Mouse (Mus musculus): ENCODE measurements at regions not wholly inside any gene's neighbourhood (a gene's known extent, or its start where the extent isn't known, plus 50 kb on each side); places are given as distances from the start of the nearest gene placed in this dataset.

DNA sequence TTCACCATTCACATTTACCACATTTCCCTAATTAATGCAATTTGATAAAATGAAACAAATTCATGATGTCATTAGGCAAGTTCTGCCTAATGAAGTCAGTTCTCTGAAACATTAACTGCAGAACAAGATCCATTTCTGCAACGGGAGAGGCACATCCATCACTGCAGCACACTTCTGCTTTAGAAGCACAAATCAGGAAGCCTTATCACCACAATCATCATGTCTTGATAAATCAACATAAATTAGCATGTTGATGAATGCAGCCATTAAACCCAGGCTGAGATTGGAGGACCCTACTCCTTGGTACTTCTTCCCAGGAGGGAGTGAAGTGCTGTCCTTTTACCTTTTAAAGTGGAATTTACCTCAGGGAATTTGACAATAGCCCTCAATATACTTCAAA lies 1195.4 kb downstream of the Defb40 start:
- no peaks in the 10 kb centered on the region for H3K36me3 ChIP-seq (ENCODE audit: control insufficient read depth, insufficient read depth, low read length)
- DNase-seq, result no peak
- H3K79me2 ChIP-seq (replicated peaks; ENCODE audit: control insufficient read depth, insufficient read depth, low read length), result no peaks in the 10 kb centered on the region
- no peak for TF ChIP-seq CTCF (IDR thresholded peaks at IDR 0.05)
- no peak for TF ChIP-seq EP300 (IDR thresholded peaks at IDR 0.05; ENCODE audit: insufficient read depth, low read depth, low read length)
- no peak for TF ChIP-seq POLR2A (IDR thresholded peaks at IDR 0.05; ENCODE audit: insufficient read depth, low read depth, low read length)
- H3K27ac ChIP-seq, result no peak overlapping the region
- no peaks in the 10 kb centered on the region for H3K27me3 ChIP-seq (ENCODE audit: control insufficient read depth, insufficient read depth, low read length)
- intact Hi-C loops (cut with DNase I), result no loop called here
- 78% methylated on average over 1 of the region's 1 CpGs for WGBS
- no peak overlapping the region for H3K4me3 ChIP-seq
- no peak overlapping the region for H3K9ac ChIP-seq (ENCODE audit: low read depth, low read length)
- H3K4me1 ChIP-seq (ENCODE audit: control insufficient read depth, insufficient read depth, low read length), result no peaks in the 10 kb centered on the region

- no peak overlapping the region for H3K27ac ChIP-seq
- H3K27me3 ChIP-seq (ENCODE audit: control insufficient read depth, insufficient read depth, low read length), result no peaks in the 10 kb centered on the region
- WGBS, result 70% methylated on average over 2 of the region's 2 CpGs
- H3K4me1 ChIP-seq (ENCODE audit: control insufficient read depth, insufficient read depth, low read length), result no peaks in the 10 kb centered on the region
- H3K79me2 ChIP-seq (replicated peaks; ENCODE audit: control insufficient read depth, insufficient read depth, low read length), result no peaks in the 10 kb centered on the region
- no peak overlapping the region for H3K4me3 ChIP-seq
- no peak for DNase-seq
- no peak overlapping the region for H3K9ac ChIP-seq (ENCODE audit: low read depth, low read length)
- intact Hi-C loops (cut with DNase I), result no loop called here
- H3K36me3 ChIP-seq (ENCODE audit: control insufficient read depth, insufficient read depth, low read length), result no peaks in the 10 kb centered on the region
- no peak for TF ChIP-seq POLR2A (IDR thresholded peaks at IDR 0.05; ENCODE audit: insufficient read depth, low read depth, low read length)
These were observed 1196.3 kb downstream of the Defb40 start for GRCm38 (mm10) chr8:17781559-17782283.

DNA sequence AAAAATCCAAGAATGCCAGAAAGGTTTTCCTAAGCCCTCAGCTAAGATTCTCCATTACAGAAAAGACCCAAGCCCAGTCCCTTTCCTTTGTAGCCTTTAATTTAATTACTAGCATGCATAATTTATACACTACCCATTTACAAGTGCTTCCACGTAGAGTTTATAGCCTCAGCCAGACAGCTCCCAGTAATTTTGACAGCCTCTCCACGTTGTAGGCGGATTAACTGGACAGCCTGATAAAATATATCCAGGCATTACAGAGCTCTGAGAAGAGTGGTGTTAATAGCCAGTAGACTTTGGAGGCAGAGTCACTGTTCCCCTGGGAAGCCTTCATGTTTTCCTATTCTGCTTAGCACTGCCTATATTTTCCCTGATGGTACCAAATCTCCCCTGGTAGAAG lies 1202.6 kb downstream of the Defb40 start:
- no peaks in the 10 kb centered on the region for H3K79me2 ChIP-seq (replicated peaks; ENCODE audit: control insufficient read depth, insufficient read depth, low read length)
- H3K4me3 ChIP-seq, result no peak overlapping the region
- intact Hi-C loops (cut with DNase I), result no loop called here
- no peak overlapping the region for H3K9ac ChIP-seq (ENCODE audit: low read depth, low read length)
- H3K27me3 ChIP-seq (ENCODE audit: control insufficient read depth, insufficient read depth, low read length), result no peaks in the 10 kb centered on the region
- DNase-seq, result no peak
- WGBS, result 44% methylated on average over 3 of the region's 3 CpGs
- no peaks in the 10 kb centered on the region for H3K36me3 ChIP-seq (ENCODE audit: control insufficient read depth, insufficient read depth, low read length)
- no peak overlapping the region for H3K27ac ChIP-seq
- TF ChIP-seq CTCF (IDR thresholded peaks at IDR 0.05) (no peak), EP300 (IDR thresholded peaks at IDR 0.05; ENCODE audit: insufficient read depth, low read depth, low read length) (no peak), POLR2A (IDR thresholded peaks at IDR 0.05; ENCODE audit: insufficient read depth, low read depth, low read length) (no peak)
- H3K4me1 ChIP-seq (ENCODE audit: control insufficient read depth, insufficient read depth, low read length), result no peaks in the 10 kb centered on the region

DNA sequence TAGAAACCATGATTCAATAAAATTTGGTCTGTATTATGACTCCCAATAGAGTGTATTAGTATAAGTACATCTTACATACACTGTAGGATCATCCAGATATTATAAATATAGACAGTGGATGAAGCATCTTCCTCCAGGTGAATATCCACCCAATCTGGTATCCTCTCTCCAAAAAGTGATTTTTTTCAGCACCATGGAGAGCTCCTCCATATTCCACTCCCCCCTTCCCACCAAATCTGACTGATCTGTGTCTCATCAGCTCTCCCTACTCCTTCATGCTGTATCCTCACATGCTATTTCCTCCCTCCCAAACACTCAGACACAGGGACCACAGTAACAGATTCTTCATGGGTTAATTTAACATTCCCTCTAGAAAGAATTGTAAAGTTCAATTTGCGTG lies 1204.7 kb downstream of the Defb40 start:
- Histone ChIP-seq H3K4me3 (no peak overlapping the region), H3K79me2 (replicated peaks; ENCODE audit: control insufficient read depth, insufficient read depth, low read length) (no peaks in the 10 kb centered on the region), H3K27ac (no peak overlapping the region), H3K4me1 (ENCODE audit: control insufficient read depth, insufficient read depth, low read length) (no peaks in the 10 kb centered on the region), H3K27me3 (ENCODE audit: control insufficient read depth, insufficient read depth, low read length) (no peaks in the 10 kb centered on the region), H3K36me3 (ENCODE audit: control insufficient read depth, insufficient read depth, low read length) (no peaks in the 10 kb centered on the region), H3K9ac (ENCODE audit: low read depth, low read length) (no peak overlapping the region)
- TF ChIP-seq CTCF (IDR thresholded peaks at IDR 0.05), result no peak
- TF ChIP-seq POLR2A (IDR thresholded peaks at IDR 0.05; ENCODE audit: insufficient read depth, low read depth, low read length), result no peak
- no peak for TF ChIP-seq EP300 (IDR thresholded peaks at IDR 0.05; ENCODE audit: insufficient read depth, low read depth, low read length)
- no peak for DNase-seq
- 91% methylated on average over 1 of the region's 1 CpGs for WGBS
- intact Hi-C loops (cut with DNase I), result no loop called here

DNA sequence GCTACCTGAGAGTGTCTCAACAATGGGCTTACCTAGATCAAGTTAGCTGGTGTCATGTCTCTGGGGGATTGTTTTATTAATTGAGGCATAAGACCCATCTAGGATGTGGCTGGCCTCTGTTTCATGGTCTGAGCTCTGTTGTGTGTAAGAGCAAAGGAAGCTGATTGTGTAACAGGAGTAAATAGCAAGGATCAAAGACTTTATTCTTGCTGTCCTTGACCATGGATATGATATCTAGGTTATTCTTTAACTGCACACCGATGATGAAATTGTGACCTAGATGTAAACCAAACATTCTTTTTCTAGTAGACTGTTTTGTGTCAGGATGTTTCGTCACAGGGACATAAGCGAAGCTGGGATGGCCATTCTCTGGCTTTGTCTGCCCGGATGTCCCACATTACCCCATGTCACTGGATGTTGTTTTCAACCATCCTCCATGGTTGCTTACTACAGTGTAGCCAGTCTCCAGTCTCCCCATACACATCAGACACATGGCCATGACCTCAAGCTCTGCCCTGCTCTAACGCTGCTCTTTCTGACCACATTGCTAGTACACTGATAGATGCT lies 1210.5 kb downstream of the Defb40 start:
- 77% methylated on average over 5 of the region's 5 CpGs for WGBS
- no peak for DNase-seq
- Histone ChIP-seq H3K9ac (ENCODE audit: low read depth, low read length) (no peak overlapping the region), H3K27me3 (ENCODE audit: control insufficient read depth, insufficient read depth, low read length) (no peaks in the 10 kb centered on the region), H3K4me3 (no peak overlapping the region), H3K27ac (no peak overlapping the region), H3K36me3 (ENCODE audit: control insufficient read depth, insufficient read depth, low read length) (no peaks in the 10 kb centered on the region), H3K79me2 (replicated peaks; ENCODE audit: control insufficient read depth, insufficient read depth, low read length) (no peaks in the 10 kb centered on the region), H3K4me1 (ENCODE audit: control insufficient read depth, insufficient read depth, low read length) (no peaks in the 10 kb centered on the region)
- intact Hi-C loops (cut with DNase I), result no loop called here
- TF ChIP-seq EP300 (IDR thresholded peaks at IDR 0.05; ENCODE audit: insufficient read depth, low read depth, low read length), result no peak
- TF ChIP-seq CTCF (IDR thresholded peaks at IDR 0.05), result no peak
- no peak for TF ChIP-seq POLR2A (IDR thresholded peaks at IDR 0.05; ENCODE audit: insufficient read depth, low read depth, low read length)

- no peaks in the 10 kb centered on the region for H3K36me3 ChIP-seq (ENCODE audit: control insufficient read depth, insufficient read depth, low read length)
- H3K79me2 ChIP-seq (replicated peaks; ENCODE audit: control insufficient read depth, insufficient read depth, low read length), result no peaks in the 10 kb centered on the region
- H3K4me3 ChIP-seq, result no peak overlapping the region
- intact Hi-C loops (cut with DNase I), result no loop called here
- H3K4me1 ChIP-seq (ENCODE audit: control insufficient read depth, insufficient read depth, low read length), result no peaks in the 10 kb centered on the region
- TF ChIP-seq POLR2A (IDR thresholded peaks at IDR 0.05; ENCODE audit: insufficient read depth, low read depth, low read length) (no peak), CTCF (IDR thresholded peaks at IDR 0.05) (no peak), EP300 (IDR thresholded peaks at IDR 0.05; ENCODE audit: insufficient read depth, low read depth, low read length) (no peak)
- H3K9ac ChIP-seq (ENCODE audit: low read depth, low read length), result no peak overlapping the region
- WGBS, result 66% methylated on average over 3 of the region's 3 CpGs
- no peaks in the 10 kb centered on the region for H3K27me3 ChIP-seq (ENCODE audit: control insufficient read depth, insufficient read depth, low read length)
- no peak overlapping the region for H3K27ac ChIP-seq
- no peak for DNase-seq
These were observed 1253.4 kb downstream of the Defb40 start for GRCm38 (mm10) chr8:17724672-17725071.
